Mouse (Mus musculus) heart, postnatal 4 days (tissue): ENCODE measurements around the gene Esp3. TPM values are rescaled to one million over a fixed set of nuclear protein-coding genes. Genes with fewer than 3 reads are reported as not detected.
"Not testable (repeated sequence)": the region's sequence is repeated elsewhere in the genome, so short reads cannot be mapped to it uniquely, and the experiment has no call there.

Experiments used
- DNase-seq: peaks from one replicate; pipeline ENCODE4 v3.0.0; 2021
- total RNA-seq, 2 experiments: library from RNA; stranded (reverse); gene quantifications; 2 replicates each; pipeline ENCODE4 v1.2.3; 2021

The Esp3 gene
- total RNA-seq = not detected

- DNase-seq = not testable (repeated sequence)
These were observed at the start of gene Esp3 for GRCm38 (mm10) chr17:40631775-40632174. Esp3 (plus strand) TSS chr17:40632075.

GRCm38 (mm10) chr17:40583906-40584305 is 48.0 kb upstream of the Esp3 start:
- not testable (repeated sequence) for DNase-seq

- DNase-seq = no peak
These were observed 40.6 kb upstream of the Esp3 start for GRCm38 (mm10) chr17:40591297-40591696.

GRCm38 (mm10) chr17:40598294-40598693 is 33.6 kb upstream of the Esp3 start, which contains the start of gene Esp4:
Esp4 (plus strand) TSS chr17:40598594.
- DNase-seq = no peak

- DNase-seq = not testable (repeated sequence)
These were observed 30.3 kb downstream of the Esp3 start for GRCm38 (mm10) chr17:40662118-40662679.

GRCm38 (mm10) chr17:40663161-40663811 is 31.4 kb downstream of the Esp3 start:
- DNase-seq = not testable (repeated sequence)

Other genes starting within 250 kb of the Esp3 start
- gene Esp8, start 112.1 kb upstream of the Esp3 start, total RNA-seq = not detected
- gene Esp6, start 70.6 kb upstream of the Esp3 start, total RNA-seq = not detected
- not detected for gene Esp4, start 33.5 kb upstream of the Esp3 start, total RNA-seq
- not detected for gene Esp1, start 95.0 kb downstream of the Esp3 start, total RNA-seq
- gene Crisp2, start 174.9 kb downstream of the Esp3 start, total RNA-seq = not detected
- gene Rhag, start 179.1 kb downstream of the Esp3 start, total RNA-seq = 1 to 10 TPM in 1 of 2 experiments, under 1 TPM in 1; 0.21 to 1.1 TPM
- gene 9130008F23Rik, start 248.5 kb downstream of the Esp3 start, total RNA-seq = 1 to 10 TPM in 1 of 2 experiments, under 1 TPM in 1; 0.38 to 1.0 TPM